Mouse (Mus musculus): ENCODE measurements around the gene Prss27.

The Prss27 gene

DNA sequence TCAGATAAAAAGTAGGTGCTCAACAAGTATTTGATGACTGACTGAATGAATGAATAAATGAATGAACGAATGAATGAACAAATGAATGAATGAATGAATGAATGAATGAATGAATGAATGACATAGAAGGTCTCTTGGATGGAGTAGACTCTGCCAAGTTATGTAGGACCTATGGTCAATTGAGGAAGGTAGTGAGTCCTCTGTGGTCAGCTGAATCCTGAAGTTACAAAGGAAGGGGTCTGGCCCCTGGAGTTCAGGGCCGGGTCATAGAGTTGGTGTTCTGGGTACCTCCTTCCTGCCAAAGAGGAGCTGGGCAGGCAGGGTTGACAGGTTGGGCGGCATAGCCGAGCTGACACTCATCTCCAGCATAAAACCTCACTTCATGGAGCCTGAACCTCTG is at the start of gene Prss27:
Gene Prss27, plus strand, starts transcription at position 301 of the 400 bp plus-strand sequence.
- no peak for DNase-seq (ENCODE audit: low spot score)

DNA sequence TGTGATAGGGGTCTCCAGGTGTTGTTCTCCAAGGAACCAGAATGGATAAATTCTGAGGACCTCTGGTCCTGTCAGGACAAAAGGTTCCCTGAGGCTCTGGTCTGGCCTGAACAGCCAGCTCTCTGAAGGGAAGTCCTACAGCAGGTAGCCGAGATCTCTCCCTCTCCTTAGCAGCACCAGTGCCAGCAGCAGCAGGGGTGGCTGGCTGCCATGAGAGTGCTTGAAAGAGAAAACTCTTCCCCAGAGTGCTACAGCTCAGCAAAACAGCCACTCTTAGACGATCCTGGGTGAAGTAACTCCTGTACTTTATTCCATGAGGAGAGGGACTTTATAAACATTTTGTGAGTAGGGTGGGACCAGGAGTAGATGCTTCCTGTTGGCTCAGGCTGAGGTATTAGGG is 48.1 kb upstream of the Prss27 start:
- DNase-seq (ENCODE audit: low spot score), result no peak

GRCm38 (mm10) chr17:23992789-23993553 is 45.0 kb upstream of the Prss27 start:
- no peak for DNase-seq (ENCODE audit: low spot score)

DNA sequence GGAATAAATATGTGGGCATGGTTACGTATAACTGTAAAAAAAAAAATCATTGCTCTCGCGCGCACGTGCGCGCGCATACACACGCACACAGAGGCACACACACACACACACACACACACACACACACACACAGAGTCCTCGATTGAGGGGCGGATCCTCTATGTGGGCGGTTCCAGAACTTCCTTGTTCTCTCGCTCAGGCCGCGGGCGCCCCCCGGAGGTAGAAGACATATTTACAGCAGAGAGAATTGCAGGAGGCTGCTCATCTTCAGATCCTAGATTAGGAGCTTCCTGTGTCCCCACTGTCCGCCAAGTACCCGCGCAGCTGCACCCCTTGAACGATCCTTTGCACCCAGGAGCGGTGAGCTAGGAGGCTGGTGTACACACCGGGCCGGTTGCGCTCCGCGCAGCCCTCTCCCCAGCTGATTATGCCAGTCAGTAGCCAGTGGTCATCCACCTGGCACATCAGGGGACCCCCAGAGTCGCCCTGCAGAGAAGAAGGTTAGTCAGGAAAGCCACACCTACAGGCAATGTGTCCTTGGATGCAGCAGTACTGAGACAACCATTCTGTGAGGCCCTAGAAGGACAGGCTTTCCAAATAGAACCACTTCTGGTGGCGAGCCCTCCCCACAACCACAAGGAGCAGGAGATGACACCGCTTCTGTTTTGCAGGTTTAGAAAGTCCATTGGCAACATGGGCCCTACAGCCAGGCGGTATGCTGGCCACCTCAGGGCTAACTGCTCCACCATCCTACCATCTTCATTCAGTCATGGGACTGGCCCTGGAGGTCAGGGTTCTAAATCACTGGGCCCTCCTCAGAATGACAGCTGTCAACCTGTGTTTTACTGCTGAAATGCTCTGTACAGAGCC is 44.1 kb upstream of the Prss27 start:
- DNase-seq (ENCODE audit: low spot score), result no peak

DNA sequence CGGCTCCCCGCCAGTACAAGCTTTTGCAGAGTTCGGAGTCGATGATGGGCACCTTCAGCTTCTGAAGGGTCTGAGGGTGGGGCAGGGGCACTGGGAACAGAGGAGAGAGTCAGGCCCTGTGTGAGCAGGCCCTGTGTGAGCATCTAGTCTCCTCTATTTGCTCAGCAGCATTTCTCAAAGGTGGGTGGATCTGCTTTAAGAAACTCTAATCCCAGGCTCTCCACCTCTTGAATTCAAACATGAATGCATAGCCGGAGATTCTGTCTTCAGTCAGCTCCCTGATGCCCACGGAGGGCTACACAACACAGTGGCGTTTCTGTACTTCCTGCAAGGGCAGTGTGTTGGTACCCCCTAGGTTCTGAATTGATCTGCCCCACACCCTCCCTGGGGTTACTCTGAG is 43.3 kb upstream of the Prss27 start:
- no peak for DNase-seq (ENCODE audit: low spot score)

DNA sequence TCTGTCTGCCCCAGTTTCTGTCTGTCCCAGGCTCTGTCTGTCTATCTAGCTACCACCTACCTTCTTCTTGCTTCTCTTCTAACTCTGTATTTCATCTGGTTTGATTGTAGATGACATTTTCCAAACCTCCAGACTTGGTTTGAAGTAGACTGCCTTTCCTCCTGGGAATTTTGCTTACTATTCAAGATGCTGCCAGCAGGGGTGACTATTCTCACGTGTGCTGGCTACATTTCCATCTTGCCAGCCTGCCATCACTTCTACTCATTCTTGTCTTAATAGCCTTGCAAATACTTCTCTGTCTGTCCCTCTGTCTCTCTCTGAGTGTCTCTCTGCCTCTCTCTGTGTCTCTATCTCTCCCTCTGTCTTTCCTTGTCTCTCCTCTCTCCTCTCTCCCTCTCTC is 42.5 kb upstream of the Prss27 start:
- DNase-seq (ENCODE audit: low spot score), result peak; percentile 32

- DNase-seq (ENCODE audit: low spot score), result no peak
These were observed 40.0 kb upstream of the Prss27 start, which contains the start of gene Prss22 for GRCm38 (mm10) chr17:23997901-23998300. TSS of gene Prss22 (minus strand) at chr17:23998100.

GRCm38 (mm10) chr17:23998383-23998782 is 39.6 kb upstream of the Prss27 start:
- no peak for DNase-seq (ENCODE audit: low spot score)

- DNase-seq (ENCODE audit: low spot score), result peak; percentile 43
These were observed 37.5 kb upstream of the Prss27 start for GRCm38 (mm10) chr17:24000404-24000803.

DNA sequence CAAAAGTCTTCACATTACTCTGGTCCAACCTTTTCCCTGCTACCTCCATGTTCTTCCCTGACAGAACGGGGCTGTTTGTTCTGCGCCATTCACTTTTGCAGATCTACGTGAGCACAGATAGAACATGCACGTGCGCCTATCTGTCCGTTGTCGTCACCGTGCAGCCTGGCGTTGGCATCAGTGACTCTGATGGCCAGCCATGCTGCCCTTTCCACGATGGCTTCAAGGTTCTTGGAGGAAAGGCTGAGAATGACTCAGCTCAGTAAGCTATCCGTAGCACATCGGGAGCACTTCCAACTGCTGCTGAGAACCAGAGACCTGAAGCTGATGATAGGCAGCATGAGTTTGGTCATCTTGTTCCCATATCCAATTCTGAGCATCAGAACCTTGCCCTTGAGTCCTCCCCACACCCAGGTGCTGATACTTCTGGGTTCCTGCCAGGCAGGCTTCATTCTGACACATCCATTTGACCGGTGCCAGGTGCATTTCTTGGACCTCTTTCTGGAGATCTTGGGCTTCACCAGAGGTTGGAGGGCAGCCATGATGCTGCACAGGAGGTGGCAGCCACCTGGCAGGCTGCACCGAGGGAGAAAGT is 33.8 kb upstream of the Prss27 start:
- no peak for DNase-seq (ENCODE audit: low spot score)

DNA sequence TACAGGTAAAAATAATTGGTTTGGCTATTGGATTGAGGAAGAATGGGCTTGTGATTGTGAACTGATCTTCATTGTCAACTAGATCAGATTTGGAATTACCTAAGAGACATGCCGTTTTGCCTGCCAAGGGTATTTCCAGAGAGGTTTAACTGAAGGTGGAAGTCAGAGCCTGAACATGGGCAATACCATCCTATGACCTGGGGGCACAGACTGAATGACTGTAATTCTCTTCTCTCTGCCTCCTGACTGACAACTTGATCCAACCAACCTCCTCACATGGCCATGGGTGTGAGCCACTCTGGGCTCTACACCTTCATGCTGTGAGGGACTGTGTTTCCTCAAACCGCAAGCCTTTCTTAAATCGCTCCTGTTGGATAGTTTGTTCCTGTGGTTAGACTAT is 32.9 kb upstream of the Prss27 start:
- DNase-seq (ENCODE audit: low spot score), result no peak

GRCm38 (mm10) chr17:24006930-24007329 is 31.0 kb upstream of the Prss27 start:
- DNase-seq (ENCODE audit: low spot score), result no peak

DNA sequence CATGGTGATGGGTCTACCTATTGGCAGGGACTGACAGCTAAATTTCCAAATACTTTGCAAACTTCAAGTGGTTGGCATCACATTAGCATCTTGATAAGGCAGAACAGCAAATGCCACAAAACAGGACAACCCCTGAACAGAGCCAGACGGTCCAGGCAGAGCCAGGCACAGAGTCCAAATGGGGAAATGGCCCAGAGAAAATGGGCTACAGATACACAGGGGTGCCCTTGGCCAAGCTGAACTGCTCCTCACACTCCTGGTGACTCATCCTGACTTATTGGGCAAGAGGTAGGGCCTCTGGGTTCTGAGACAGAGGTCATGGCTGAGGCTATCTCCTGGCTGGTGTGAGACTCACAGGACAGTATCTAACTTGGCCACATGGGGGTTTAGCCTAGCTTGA is 30.6 kb upstream of the Prss27 start:
- no peak for DNase-seq (ENCODE audit: low spot score)

GRCm38 (mm10) chr17:24008105-24008504 is 29.8 kb upstream of the Prss27 start:
- DNase-seq (ENCODE audit: low spot score), result no peak

DNA sequence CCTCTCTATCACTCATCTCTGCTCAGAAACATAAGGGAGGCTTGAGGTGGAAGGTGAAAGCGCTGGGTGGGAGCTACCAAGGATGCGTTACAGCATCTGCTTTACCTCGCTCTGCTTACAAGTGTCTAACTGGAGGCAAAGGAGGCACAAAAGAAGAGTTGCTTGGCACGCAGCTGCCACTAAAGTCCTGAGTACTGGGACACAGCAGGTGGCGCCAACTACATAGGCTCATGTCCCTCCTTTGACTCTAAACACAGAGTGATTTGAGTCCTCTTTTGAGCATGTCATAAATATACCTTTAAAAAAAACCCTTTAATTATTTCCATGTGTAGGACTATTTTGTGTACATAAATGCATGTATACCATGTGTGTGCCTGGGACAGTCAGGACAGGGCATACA is 28.3 kb upstream of the Prss27 start:
- no peak for DNase-seq (ENCODE audit: low spot score)

- DNase-seq (ENCODE audit: low spot score), result peak; percentile 13
These were observed 25.0 kb upstream of the Prss27 start for GRCm38 (mm10) chr17:24012921-24013320.

- DNase-seq (ENCODE audit: low spot score), result no peak
These were observed 23.4 kb upstream of the Prss27 start for GRCm38 (mm10) chr17:24014433-24014965.

GRCm38 (mm10) chr17:24015727-24016126 is 22.2 kb upstream of the Prss27 start:
- peak; percentile 46 for DNase-seq (ENCODE audit: low spot score)

DNA sequence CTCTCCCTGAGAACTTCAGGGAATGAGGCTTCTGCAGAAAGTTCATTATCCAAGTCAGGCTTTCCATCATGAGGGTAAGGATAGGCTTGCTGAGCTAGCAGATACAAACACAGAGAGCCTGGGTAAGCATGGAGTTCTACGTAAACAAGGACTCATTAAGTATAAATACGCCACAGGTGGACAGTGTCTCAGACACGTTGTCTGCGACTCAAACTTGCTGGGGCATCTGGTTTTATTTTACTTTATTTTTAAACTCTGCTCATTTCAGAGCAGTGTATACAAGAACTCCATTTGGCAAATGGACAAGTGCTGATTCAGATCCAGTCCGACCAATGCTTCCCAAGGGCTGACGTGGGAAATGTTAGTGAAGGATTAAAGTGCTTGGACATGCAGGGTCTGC is 17.2 kb upstream of the Prss27 start:
- DNase-seq (ENCODE audit: low spot score), result no peak

DNA sequence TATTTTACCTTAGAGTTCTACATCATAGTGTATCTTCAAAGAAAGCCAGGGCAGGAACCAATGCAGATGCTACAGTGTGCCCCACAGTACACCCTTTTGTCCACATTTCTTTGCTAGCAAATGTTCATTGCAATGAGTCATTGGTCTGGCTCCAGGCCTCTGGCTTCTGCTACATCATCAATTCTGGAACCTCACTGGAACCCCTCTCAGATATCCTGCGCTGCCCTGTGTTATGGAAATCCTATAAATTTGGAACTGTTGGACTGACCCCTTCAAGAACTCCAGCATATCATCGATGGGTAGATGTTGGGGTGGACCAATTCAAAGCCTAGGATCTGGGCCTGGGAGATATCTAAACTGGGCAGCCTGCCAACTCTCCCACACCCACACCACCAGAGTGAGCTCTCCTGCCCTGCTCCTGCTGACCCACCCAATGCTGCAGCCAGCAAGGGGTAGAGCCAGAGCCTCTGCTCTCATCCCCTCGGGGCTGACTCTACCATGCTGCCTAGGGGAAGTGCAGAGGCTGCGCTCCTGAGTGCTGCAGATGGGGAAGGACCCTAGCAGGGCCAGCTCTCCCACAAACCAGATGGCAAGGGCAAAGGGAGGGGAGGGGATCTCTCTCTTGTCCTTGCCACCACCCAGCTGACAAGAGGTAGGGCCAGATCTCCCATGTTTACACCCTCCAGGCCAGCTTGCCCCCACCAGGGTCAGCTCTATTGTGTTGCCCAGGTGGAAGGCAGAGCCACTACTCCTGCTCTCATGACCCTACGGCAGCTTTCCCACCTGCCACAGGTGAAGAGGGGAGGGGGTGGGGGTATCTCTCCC is 16.4 kb upstream of the Prss27 start:
- peak; percentile 13 for DNase-seq (ENCODE audit: low spot score)

- DNase-seq (ENCODE audit: low spot score), result no peak
These were observed 8.5 kb upstream of the Prss27 start for GRCm38 (mm10) chr17:24029477-24029876.

GRCm38 (mm10) chr17:24030551-24030950 is 7.4 kb upstream of the Prss27 start:
- no peak for DNase-seq (ENCODE audit: low spot score)

Data from MN1 (cell line).